Mouse (Mus musculus) CH12.LX (cell line): ENCODE measurements around the gene Ggact. TPM values are rescaled to one million over a fixed set of nuclear protein-coding genes. Genes with fewer than 3 reads are reported as not detected.

Source experiments
- DNase-seq: peaks from one replicate; pipeline ENCODE4 v3.0.0-alpha.2; 2013; ENCODE audit errors: extremely low read depth
- H3K27ac ChIP-seq: 2 replicates; pipeline ENCODE4 v1.5.1; 2012; ENCODE audit warnings: low read depth, mild to moderate bottlenecking, control low read depth, moderate library complexity; ENCODE audit not compliant: insufficient read depth
- H3K27me3 ChIP-seq: replicated peaks from 2 replicates; pipeline ENCODE3; 2012; ENCODE audit warnings: inconsistent platforms
- H3K36me3 ChIP-seq, 2 experiments: replicated peaks in 1 of 2; 2 replicates each; pipeline versions ENCODE3 to v1.6.1; 2012; ENCODE audit warnings: inconsistent platforms in 1 of 2, low read length in 1 of 2, mild to moderate bottlenecking in 1 of 2, mixed read lengths in 1 of 2, moderate library complexity in 1 of 2; ENCODE audit not compliant: control insufficient read depth in 1 of 2, insufficient read depth in 1 of 2
- H3K4me1 ChIP-seq, 2 experiments: 2 replicates each; pipeline ENCODE4 v1.6.1; 2012; ENCODE audit warnings: inconsistent platforms in 1 of 2, moderate library complexity in 1 of 2; ENCODE audit not compliant: insufficient read depth in 2 of 2, control insufficient read depth in 1 of 2
- H3K4me2 ChIP-seq: 2 replicates; pipeline ENCODE4 v1.6.1; 2012; ENCODE audit warnings: low read depth, mild to moderate bottlenecking, control low read depth; ENCODE audit not compliant: poor library complexity, insufficient read depth, severe bottlenecking
- H3K4me3 ChIP-seq, 3 experiments: fragments of 150-350 bp in 1 of 3; sonication (generic) in 1 of 3; replicated peaks in 1 of 3; 2 replicates each; pipeline versions ENCODE3 to v1.5.1; 2011 to 2012; ENCODE audit warnings: low read depth in 2 of 3, low read length in 2 of 3, mild to moderate bottlenecking in 2 of 3, moderate library complexity in 2 of 3, control low read depth in 1 of 3, improper control_type of control experiment in 1 of 3, inconsistent platforms in 1 of 3, mixed read lengths in 1 of 3; ENCODE audit not compliant: poor library complexity in 1 of 3
- H3K79me2 ChIP-seq: replicated peaks from 2 replicates; pipeline ENCODE4 v1.6.1; 2012; ENCODE audit warnings: mild to moderate bottlenecking, moderate library complexity; ENCODE audit not compliant: control insufficient read depth, poor library complexity, insufficient read depth, severe bottlenecking; ENCODE audit errors: extremely low read depth
- H3K9ac ChIP-seq: 2 replicates; pipeline ENCODE4 v1.6.1; 2012; ENCODE audit warnings: low read depth, mild to moderate bottlenecking, control low read depth, moderate library complexity; ENCODE audit not compliant: insufficient read depth
- H3K9me3 ChIP-seq: replicated peaks from 2 replicates; pipeline ENCODE3; 2012; ENCODE audit warnings: low read length, inconsistent platforms, mixed read lengths
- BHLHE40 ChIP-seq: IDR thresholded peaks from 2 replicates; pipeline ENCODE4 v1.6.1; 2011; ENCODE audit warnings: mild to moderate bottlenecking, low read depth, low read length, improper control_type of control experiment
- CHD2 ChIP-seq: IDR thresholded peaks from 2 replicates; pipeline ENCODE4 v1.6.1; 2011; ENCODE audit warnings: low read length, improper control_type of control experiment
- CTCF ChIP-seq, 2 experiments: IDR thresholded peaks in 1 of 2; conservative IDR thresholded peaks in 1 of 2; 2 replicates each; pipeline ENCODE4 v1.5.1; 2011 to 2012; ENCODE audit warnings: low read depth in 2 of 2, low read length in 2 of 2, improper control_type of control experiment in 1 of 2, inconsistent platforms in 1 of 2, mild to moderate bottlenecking in 1 of 2, moderate library complexity in 1 of 2
- ELF1 ChIP-seq: IDR thresholded peaks from 2 replicates; pipeline ENCODE4 v1.6.1; 2014; ENCODE audit warnings: low read depth, mild to moderate bottlenecking, inconsistent platforms, low read length, improper control_type of control experiment
- EP300 ChIP-seq: IDR thresholded peaks from 2 replicates; pipeline ENCODE4 v1.6.1; 2011; ENCODE audit warnings: low read length, improper control_type of control experiment
- GABPA ChIP-seq: IDR thresholded peaks from 2 replicates; pipeline ENCODE4 v1.6.1; 2012; ENCODE audit warnings: low read depth, low read length, improper control_type of control experiment, inconsistent platforms; ENCODE audit not compliant: insufficient replicate concordance
- HCFC1 ChIP-seq: IDR thresholded peaks from 2 replicates; pipeline ENCODE4 v1.6.1; 2012; ENCODE audit warnings: low read depth, mild to moderate bottlenecking, inconsistent platforms, low read length, improper control_type of control experiment
- KAT2A ChIP-seq: IDR thresholded peaks from 2 replicates; pipeline ENCODE4 v1.6.1; 2012; ENCODE audit warnings: low read length, improper control_type of control experiment, inconsistent platforms; ENCODE audit not compliant: insufficient replicate concordance
- MAFK ChIP-seq: IDR thresholded peaks from 2 replicates; pipeline ENCODE4 v1.6.1; 2011; ENCODE audit warnings: low read length, improper control_type of control experiment; ENCODE audit not compliant: insufficient replicate concordance
- MAX ChIP-seq: IDR thresholded peaks from 2 replicates; pipeline ENCODE4 v1.6.1; 2011; ENCODE audit warnings: low read length, improper control_type of control experiment
- MEF2A ChIP-seq: IDR thresholded peaks from 2 replicates; pipeline ENCODE4 v1.6.1; 2014; ENCODE audit warnings: low read depth, mild to moderate bottlenecking, inconsistent platforms, low read length, improper control_type of control experiment, borderline replicate concordance
- MXI1 ChIP-seq: IDR thresholded peaks from 2 replicates; pipeline ENCODE4 v1.6.1; 2011; ENCODE audit warnings: mild to moderate bottlenecking, low read depth, low read length, improper control_type of control experiment
- MYC ChIP-seq: IDR thresholded peaks from 2 replicates; pipeline ENCODE4 v1.6.1; 2011; ENCODE audit warnings: low read depth, mild to moderate bottlenecking, improper control_type of control experiment, low read length
- NRF1 ChIP-seq: IDR thresholded peaks from 2 replicates; pipeline ENCODE4 v1.6.1; 2014; ENCODE audit warnings: low read depth, mild to moderate bottlenecking, inconsistent platforms, low read length, improper control_type of control experiment, moderate library complexity
- POLR2AphosphoS2 ChIP-seq: IDR thresholded peaks from 2 replicates; pipeline ENCODE4 v1.6.1; 2011; ENCODE audit warnings: low read depth, low read length, improper control_type of control experiment
- RCOR1 ChIP-seq: conservative IDR thresholded peaks from 2 replicates; pipeline ENCODE4 v1.6.1; 2012; ENCODE audit warnings: low read depth, mild to moderate bottlenecking, inconsistent platforms, low read length, improper control_type of control experiment
- TBP ChIP-seq: conservative IDR thresholded peaks from 2 replicates; pipeline ENCODE4 v1.6.1; 2011; ENCODE audit warnings: low read depth, low read length, improper control_type of control experiment
- TCF12 ChIP-seq: IDR thresholded peaks from 2 replicates; pipeline ENCODE4 v1.6.1; 2014; ENCODE audit warnings: low read depth, mild to moderate bottlenecking, inconsistent platforms, low read length, improper control_type of control experiment
- UBTF ChIP-seq: IDR thresholded peaks from 2 replicates; pipeline ENCODE4 v1.6.1; 2012; ENCODE audit warnings: low read depth, mild to moderate bottlenecking, inconsistent platforms, low read length, improper control_type of control experiment, moderate library complexity
- USF1 ChIP-seq: IDR thresholded peaks from 2 replicates; pipeline ENCODE4 v1.6.1; 2014; ENCODE audit warnings: low read depth, mild to moderate bottlenecking, inconsistent platforms, low read length, improper control_type of control experiment
- ZC3H11A ChIP-seq: IDR thresholded peaks from 2 replicates; pipeline ENCODE4 v1.6.1; 2012; ENCODE audit warnings: low read depth, mild to moderate bottlenecking, inconsistent platforms, low read length, improper control_type of control experiment
- ZKSCAN1 ChIP-seq: IDR thresholded peaks from 2 replicates; pipeline ENCODE4 v1.6.1; 2012; ENCODE audit warnings: low read depth, inconsistent platforms, low read length, improper control_type of control experiment, borderline replicate concordance
- ZNF384 ChIP-seq: IDR thresholded peaks from 2 replicates; pipeline ENCODE4 v1.6.1; 2012; ENCODE audit warnings: low read depth, low read length, improper control_type of control experiment, inconsistent platforms
- dilution Hi-C: fragments of 300-500 bp; cut with MboI; formaldehyde crosslinking; loops from 2 replicates; pipeline ENCODE4 v1.14.3; 2020; ENCODE audit warnings: low sequenced_read_pairs; ENCODE audit not compliant: extremely low pct_unique_long_range_greater_than_20kb, extremely low pct_ligation_motif_present
- in situ Hi-C: fragments of 300-500 bp; cut with MboI; formaldehyde crosslinking; loops from 3 replicates; pipeline ENCODE4 v1.14.3; 2019; ENCODE audit warnings: low sequenced_read_pairs, low pct_ligation_motif_present, low pct_unique_long_range_greater_than_20kb, mixed read lengths
- polyA plus RNA-seq: library from polyadenylated mRNA; unstranded; fragments of >175 nt; gene quantifications from 2 replicates; pipeline ENCODE4 v1.2.1, GENCODE M21; 2012; ENCODE audit warnings: low read depth; ENCODE audit not compliant: insufficient read length
- total RNA-seq, 2 experiments: library from RNA; depleted of rRNA; stranded (reverse); fragments of 300-350 nt in 1 of 2; fragments of >200 nt in 1 of 2; gene quantifications; 2 replicates each; pipeline ENCODE4 v1.2.3; 2012 to 2014

Gene Ggact
- total and polyA plus RNA-seq, 3 experiments = 30.6 to 40.3 (median 31.7) TPM

GRCm38 (mm10) chr14:122859792-122860191 lies 53.8 kb downstream of the Ggact start:
- H3K9ac ChIP-seq = no peak overlapping the region
- no peak overlapping the region for H3K4me3 ChIP-seq
- no peaks in the 10 kb centered on the region for H3K79me2 ChIP-seq
- no peaks in the 10 kb centered on the region for H3K9me3 ChIP-seq
- TF ChIP-seq UBTF (no peak), BHLHE40 (no peak), TBP (no peak), ELF1 (no peak), MXI1 (no peak), MYC (no peak), HCFC1 (no peak), EP300 (no peak), GABPA (no peak), CHD2 (no peak), ZKSCAN1 (no peak), CTCF (conservative IDR thresholded peaks at IDR 0.05 in 1 of 2, IDR thresholded peaks at IDR 0.05 in 1 of 2; ENCODE audit: low read depth in 2 of 2, low read length in 2 of 2) (no peak), POLR2AphosphoS2 (no peak), MAX (no peak), ZC3H11A (no peak), NRF1 (no peak), RCOR1 (no peak), MAFK (no peak), ZNF384 (no peak), KAT2A (no peak)
- dilution Hi-C loops = no loop called here
- H3K36me3 ChIP-seq = no peaks in the 10 kb centered on the region
- no peaks in the 10 kb centered on the region for H3K4me1 ChIP-seq
- no peak for DNase-seq
- H3K4me2 ChIP-seq = no peak overlapping the region
- H3K27ac ChIP-seq = no peak overlapping the region
- H3K27me3 ChIP-seq = no peaks in the 10 kb centered on the region
- in situ Hi-C loops = no loop called here

- Histone ChIP-seq H3K4me1 (no peaks in the 10 kb centered on the region), H3K4me2 (no peak overlapping the region), H3K9me3 (no peaks in the 10 kb centered on the region), H3K27ac (no peak overlapping the region), H3K4me3 (no peak overlapping the region), H3K9ac (no peak overlapping the region), H3K36me3 (no peaks in the 10 kb centered on the region), H3K27me3 (no peaks in the 10 kb centered on the region), H3K79me2 (no peaks in the 10 kb centered on the region)
- in situ Hi-C loops = no loop called here
- no peak for TF ChIP-seq ZC3H11A
- TF ChIP-seq TCF12 = no peak
- TF ChIP-seq MEF2A = no peak
- TF ChIP-seq POLR2AphosphoS2 = no peak
- TF ChIP-seq USF1 = no peak
- TF ChIP-seq UBTF = no peak
- no peak for TF ChIP-seq ZNF384
- DNase-seq = no peak
- dilution Hi-C loops = no loop called here
These were observed 61.0 kb downstream of the Ggact start for GRCm38 (mm10) chr14:122852506-122853057.
